Mouse (Mus musculus) embryonic facial prominence, embryonic 14.5 days (tissue): Measurements from ENCODE around the gene Ppp5c. TPM values are rescaled to one million over a fixed set of nuclear protein-coding genes. Genes with fewer than 3 reads are reported as not detected.

Experiments used
- ATAC-seq: fragments of 200-750 bp; cut with Nextera tagmentation; 2 replicates; pipeline ENCODE4 v1.8.0; 2017; ENCODE audit warnings: low read depth, moderate number of reproducible peaks, moderate TSS enrichment
- DNase-seq: peaks from one replicate; pipeline ENCODE4 v3.0.0-alpha.2; 2015; ENCODE audit warnings: low spot score
- H3K27ac ChIP-seq: fragments of 300-500 bp; sonication (generic); replicated peaks from 2 replicates; pipeline ENCODE4 v1.5.1; 2014; ENCODE audit warnings: low read depth, mild to moderate bottlenecking, low read length, moderate library complexity
- H3K27me3 ChIP-seq: fragments of 300-500 bp; sonication (generic); replicated peaks from 2 replicates; pipeline ENCODE4 v1.6.1; 2014; ENCODE audit warnings: low read length; ENCODE audit not compliant: control insufficient read depth, insufficient read depth
- H3K36me3 ChIP-seq: fragments of 300-500 bp; sonication (generic); 2 replicates; pipeline ENCODE4 v1.6.1; 2014; ENCODE audit warnings: low read length, mixed read lengths; ENCODE audit not compliant: control insufficient read depth, insufficient read depth
- H3K4me1 ChIP-seq: fragments of 300-500 bp; sonication (generic); 2 replicates; pipeline ENCODE4 v1.6.1; 2014; ENCODE audit warnings: antibody characterized with exemption, low read length; ENCODE audit not compliant: control insufficient read depth, insufficient read depth
- H3K4me2 ChIP-seq: fragments of 300-500 bp; sonication (generic); 2 replicates; pipeline ENCODE4 v1.6.1; 2014; ENCODE audit warnings: low read depth, mild to moderate bottlenecking, low read length, moderate library complexity, mixed read lengths
- H3K4me3 ChIP-seq: fragments of 300-500 bp; sonication (generic); 2 replicates; pipeline ENCODE4 v1.5.1; 2014; ENCODE audit warnings: low read depth, mild to moderate bottlenecking, low read length
- H3K9ac ChIP-seq: fragments of 300-500 bp; sonication (generic); 2 replicates; pipeline ENCODE4 v1.6.1; 2014; ENCODE audit warnings: low read depth, mild to moderate bottlenecking, low read length, moderate library complexity, mixed read lengths
- H3K9me3 ChIP-seq: fragments of 300-500 bp; sonication (generic); 2 replicates; pipeline ENCODE4 v1.6.1; 2016; ENCODE audit warnings: low read length; ENCODE audit not compliant: control insufficient read depth
- WGBS: fragments of 180-500 bp; shearing (Covaris S2); extraction: QIAGEN DNeasy Blood & Tissue Kit; methylation state at CpG from one replicate; pipeline ENCODE4 v1.1.7; 2014; 5-methylcytosine and 5-hydroxymethylcytosine counted together
- polyA plus RNA-seq: library from polyadenylated mRNA; unstranded; fragments of >200 nt; fragmentation: Nextera tagmentation; extraction: Ambion mirVana; gene quantifications from 2 replicates; pipeline ENCODE4 v1.2.1, GENCODE M21; 2014

Ppp5c gene
- polyA plus RNA-seq, 1 experiment from 2014 or later: 99.0 TPM

GRCm38 (mm10) chr7:16999650-17000049 lies 28.1 kb downstream of the Ppp5c start:
- no peak overlapping the region for H3K4me3 ChIP-seq

DNA sequence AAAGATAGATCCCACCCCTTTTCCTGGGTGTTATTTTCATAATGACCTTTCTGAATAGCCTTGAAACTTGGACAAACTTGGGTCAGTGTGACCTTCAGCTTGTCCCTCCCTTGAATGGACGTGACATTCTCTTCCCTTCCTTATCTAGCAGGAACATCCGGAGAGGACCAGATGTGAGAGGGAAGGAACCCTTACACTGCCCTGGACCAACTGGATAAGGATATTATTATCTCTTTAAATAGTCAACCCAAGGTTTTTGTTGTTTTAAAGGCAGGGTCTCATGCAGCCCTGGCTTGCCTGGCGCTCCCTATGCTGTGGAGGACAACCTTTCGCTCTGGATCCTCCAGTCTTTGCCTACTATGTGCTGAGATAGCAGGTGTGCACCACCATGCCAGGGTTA lies 28.5 kb downstream of the Ppp5c start:
- 77% methylated on average over 4 of the region's 4 CpGs for WGBS
- Histone ChIP-seq H3K27me3 (no peaks in the 10 kb centered on the region), H3K9ac (no peak overlapping the region), H3K4me1 (peaks cover 20% of the 10 kb centered on the region), H3K9me3 (no peaks in the 10 kb centered on the region), H3K36me3 (peaks cover 62% of the 10 kb centered on the region), H3K4me2 (no peak overlapping the region), H3K4me3 (no peak overlapping the region), H3K27ac (no peak overlapping the region)
- no peak for DNase-seq
- no peak for ATAC-seq

More at GRCm38 (mm10) chr7:16999650-17000049, 28.1 kb downstream of the Ppp5c start:
- 34% methylated on average over 4 of the region's 4 CpGs for WGBS
- no peaks in the 10 kb centered on the region for H3K27me3 ChIP-seq
- H3K9me3 ChIP-seq: no peaks in the 10 kb centered on the region
- H3K4me1 ChIP-seq: peaks cover 20% of the 10 kb centered on the region
- no peak for DNase-seq
- H3K9ac ChIP-seq: no peak overlapping the region
- H3K4me2 ChIP-seq: no peak overlapping the region
- ATAC-seq: no peak
- H3K36me3 ChIP-seq: peaks cover 67% of the 10 kb centered on the region
- no peak overlapping the region for H3K27ac ChIP-seq

DNA sequence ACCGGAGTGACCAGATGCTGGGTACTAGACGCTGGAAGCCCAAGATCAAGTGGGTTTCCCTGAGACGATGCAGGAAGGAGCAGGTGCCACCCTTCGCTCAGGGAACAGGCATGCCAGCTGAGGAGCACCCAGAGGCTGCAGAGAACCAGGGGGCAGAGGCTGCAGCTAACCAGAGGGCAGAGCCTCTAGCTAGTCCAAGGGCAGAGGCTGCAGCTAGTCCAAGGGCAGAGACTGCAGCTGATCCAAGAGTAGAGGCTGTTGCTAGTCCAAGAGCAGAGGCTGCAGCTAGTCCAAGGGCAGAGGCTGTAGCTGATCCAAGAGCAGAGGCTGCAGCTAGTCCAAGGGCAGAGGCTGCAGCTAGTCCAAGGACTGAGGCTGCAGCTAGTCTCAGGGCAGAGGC lies 32.4 kb downstream of the Ppp5c start:
- peak overlapping the region; percentile 69 for H3K4me3 ChIP-seq
- no peaks in the 10 kb centered on the region for H3K27me3 ChIP-seq
- H3K27ac ChIP-seq: no peak overlapping the region
- H3K36me3 ChIP-seq: peaks cover 37% of the 10 kb centered on the region
- ATAC-seq: no peak
- no peak for DNase-seq
- 88% methylated on average over 4 of the region's 4 CpGs for WGBS
- peak overlapping the region; percentile 85 for H3K9ac ChIP-seq
- no peaks in the 10 kb centered on the region for H3K9me3 ChIP-seq
- H3K4me2 ChIP-seq: peak overlapping the region; percentile 82
- peaks cover 46% of the 10 kb centered on the region for H3K4me1 ChIP-seq

DNA sequence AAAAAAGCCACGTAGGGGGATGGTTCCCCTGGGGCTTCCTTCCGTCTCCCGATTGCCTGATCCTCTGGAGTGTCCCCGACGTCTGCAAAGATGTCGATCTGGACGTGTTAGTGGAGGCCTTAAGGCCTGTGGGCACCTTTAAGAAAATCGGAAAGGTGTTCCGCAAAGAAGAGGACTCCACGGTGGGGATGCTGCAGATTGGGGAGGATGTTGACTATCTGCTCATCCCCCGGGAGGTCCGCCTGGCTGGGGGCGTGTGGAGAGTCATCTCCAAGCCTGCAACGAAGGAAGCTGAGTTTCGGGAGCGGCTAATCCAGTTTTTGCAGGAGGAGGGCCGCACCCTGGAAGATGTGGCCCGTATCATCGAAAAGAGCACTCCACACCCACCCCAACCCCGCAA lies 33.3 kb downstream of the Ppp5c start:
- peaks cover 52% of the 10 kb centered on the region for H3K4me1 ChIP-seq

GRCm38 (mm10) chr7:16993651-16994399 lies 33.9 kb downstream of the Ppp5c start:
- Histone ChIP-seq H3K27ac (peak overlapping the region; percentile 89), H3K4me2 (peak overlapping the region; percentile 82), H3K27me3 (no peaks in the 10 kb centered on the region), H3K4me1 (peaks cover 52% of the 10 kb centered on the region), H3K9me3 (no peaks in the 10 kb centered on the region), H3K4me3 (peak overlapping the region; percentile 69), H3K36me3 (peaks cover 27% of the 10 kb centered on the region; the same call in 1 of the 2 replicates), H3K9ac (peak overlapping the region; percentile 85)
- WGBS: under 1% methylated on average over 26 of the region's 27 CpGs
- DNase-seq: peak; percentile 98
- ATAC-seq: peak; percentile 94

More for the DNA sequence above, 33.3 kb downstream of the Ppp5c start:
- no peaks in the 10 kb centered on the region for H3K27me3 ChIP-seq
- peak overlapping the region; percentile 89 for H3K27ac ChIP-seq
- H3K9ac ChIP-seq: peak overlapping the region; percentile 85
- H3K4me2 ChIP-seq: peak overlapping the region; percentile 82
- WGBS: 2% methylated on average over 20 of the region's 20 CpGs
- peak overlapping the region; percentile 69 for H3K4me3 ChIP-seq
- ATAC-seq (no peak), DNase-seq (no peak)
- H3K9me3 ChIP-seq: no peaks in the 10 kb centered on the region
- peaks cover 32% of the 10 kb centered on the region; the same call in 1 of the 2 replicates for H3K36me3 ChIP-seq

- peak within 1 kb of the TSS; percentile 85 for H3K9ac ChIP-seq
- ATAC-seq (no peak), DNase-seq (no peak)
- peak within 1 kb of the TSS; percentile 92 for H3K27ac ChIP-seq
- H3K4me3 ChIP-seq: peak within 1 kb of the TSS; percentile 69
- H3K27me3 ChIP-seq: no peaks in the 10 kb centered on the region
- H3K4me2 ChIP-seq: peak within 1 kb of the TSS; percentile 82
- peaks cover 62% of the 10 kb centered on the region for H3K4me1 ChIP-seq
- WGBS: 94% methylated on average over 5 of the region's 5 CpGs
- no peaks in the 10 kb centered on the region for H3K9me3 ChIP-seq
- H3K36me3 ChIP-seq: peaks cover 14% of the 10 kb centered on the region; the same call in 1 of the 2 replicates
Observed at GRCm38 (mm10) chr7:16992451-16992807, 35.3 kb downstream of the Ppp5c start, which contains the start of gene Ccdc8. TSS of gene Ccdc8 (plus strand) at chr7:16992708.

DNA sequence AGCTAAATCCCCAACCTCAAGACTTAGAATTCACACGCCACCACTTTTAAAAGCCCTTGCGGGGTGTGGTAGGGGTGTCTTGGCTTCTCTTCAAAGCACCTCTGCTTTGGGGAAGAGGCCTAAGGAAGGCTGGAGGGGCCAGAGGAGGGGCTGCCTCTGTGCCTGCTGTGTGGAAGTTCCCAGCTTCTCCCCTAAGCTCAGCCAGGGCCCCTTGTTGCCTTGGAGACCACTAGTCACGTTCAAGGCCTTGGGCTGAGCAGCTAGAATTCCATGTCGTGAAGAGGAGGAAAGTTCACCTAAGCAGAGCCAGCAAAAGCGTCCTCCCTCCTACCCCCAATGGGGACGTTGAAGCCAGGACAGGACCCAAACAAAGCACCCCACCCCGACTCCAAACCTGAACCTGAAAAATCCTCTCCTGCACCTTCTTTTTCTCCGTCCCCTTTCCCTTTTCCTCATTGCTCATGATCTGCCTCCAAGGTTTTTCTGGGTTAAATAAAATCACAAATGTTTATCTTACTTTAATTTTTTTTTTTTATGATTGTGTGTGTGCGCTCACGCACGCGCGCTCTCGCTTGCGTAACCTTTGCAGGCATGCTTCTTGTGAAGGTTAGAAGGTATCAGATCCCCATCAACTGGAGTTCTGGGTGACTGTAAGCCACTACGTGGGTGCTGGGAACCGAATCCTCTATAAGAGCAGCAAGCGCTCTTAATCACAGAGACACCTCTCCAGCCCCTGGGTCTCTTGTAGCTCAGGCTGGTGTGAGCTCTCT lies 35.9 kb downstream of the Ppp5c start:
- H3K9ac ChIP-seq: peak overlapping the region; percentile 34; the same call in 1 of the 2 replicates
- ATAC-seq (peak; percentile 81), DNase-seq (peak; percentile 97)
- peaks cover 8% of the 10 kb centered on the region; the same call in 1 of the 2 replicates for H3K36me3 ChIP-seq
- no peaks in the 10 kb centered on the region for H3K27me3 ChIP-seq
- peak overlapping the region; percentile 92 for H3K27ac ChIP-seq
- H3K4me3 ChIP-seq: peak overlapping the region; percentile 13; the same call in 1 of the 2 replicates
- peak overlapping the region; percentile 37 for H3K4me2 ChIP-seq
- 43% methylated on average over 18 of the region's 18 CpGs for WGBS
- peaks cover 60% of the 10 kb centered on the region for H3K4me1 ChIP-seq
- no peaks in the 10 kb centered on the region for H3K9me3 ChIP-seq

GRCm38 (mm10) chr7:16990006-16990744 lies 37.5 kb downstream of the Ppp5c start:
- Histone ChIP-seq H3K36me3 (no peaks in the 10 kb centered on the region), H3K9ac (no peak overlapping the region), H3K4me1 (peaks cover 47% of the 10 kb centered on the region), H3K4me3 (no peak overlapping the region), H3K9me3 (no peaks in the 10 kb centered on the region), H3K4me2 (peak overlapping the region; percentile 25; the same call in 1 of the 2 replicates), H3K27me3 (no peaks in the 10 kb centered on the region), H3K27ac (peak overlapping the region; percentile 92)
- WGBS: 22% methylated on average over 15 of the region's 15 CpGs
- DNase-seq (peak; percentile 73), ATAC-seq (no peak)
